Mouse (Mus musculus): Measurements from ENCODE around the gene Pgpep1.

DNA sequence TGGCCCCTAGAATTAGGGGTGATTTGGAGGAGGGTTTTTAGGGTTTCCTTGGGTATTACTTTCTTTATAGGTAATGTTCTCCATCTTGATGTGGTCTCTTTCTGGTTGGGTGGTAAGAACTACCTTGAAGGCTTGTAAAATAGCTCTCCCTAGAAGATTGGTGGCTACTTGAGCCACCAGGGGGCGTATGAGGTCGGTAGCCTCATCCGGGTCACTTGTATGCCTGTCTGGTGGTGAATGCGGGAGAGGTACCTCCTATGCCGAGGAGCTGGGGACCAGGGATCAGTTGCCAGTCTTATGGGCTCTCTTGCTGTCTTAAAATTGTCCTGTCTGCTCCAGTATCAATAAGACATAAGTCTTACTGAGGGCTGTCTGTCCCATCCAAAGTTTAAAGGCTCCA is 35.1 kb downstream of the Pgpep1 start:
- no peak for TF ChIP-seq CTCF (IDR thresholded peaks at IDR 0.05; ENCODE audit: low read depth, low read length)
- no peak for TF ChIP-seq POLR2A (IDR thresholded peaks at IDR 0.05; ENCODE audit: borderline replicate concordance, low read depth, low read length)

Measured in bone marrow macrophage, adult 2 months (primary cell).